Mouse (Mus musculus) right cerebral cortex, postnatal 25 days (tissue): Measurements from ENCODE around the gene Prmt8.

ENCODE experiments used
- DNase-seq: peaks from one replicate; pipeline ENCODE4 v3.0.0; 2022

Prmt8 gene

DNA sequence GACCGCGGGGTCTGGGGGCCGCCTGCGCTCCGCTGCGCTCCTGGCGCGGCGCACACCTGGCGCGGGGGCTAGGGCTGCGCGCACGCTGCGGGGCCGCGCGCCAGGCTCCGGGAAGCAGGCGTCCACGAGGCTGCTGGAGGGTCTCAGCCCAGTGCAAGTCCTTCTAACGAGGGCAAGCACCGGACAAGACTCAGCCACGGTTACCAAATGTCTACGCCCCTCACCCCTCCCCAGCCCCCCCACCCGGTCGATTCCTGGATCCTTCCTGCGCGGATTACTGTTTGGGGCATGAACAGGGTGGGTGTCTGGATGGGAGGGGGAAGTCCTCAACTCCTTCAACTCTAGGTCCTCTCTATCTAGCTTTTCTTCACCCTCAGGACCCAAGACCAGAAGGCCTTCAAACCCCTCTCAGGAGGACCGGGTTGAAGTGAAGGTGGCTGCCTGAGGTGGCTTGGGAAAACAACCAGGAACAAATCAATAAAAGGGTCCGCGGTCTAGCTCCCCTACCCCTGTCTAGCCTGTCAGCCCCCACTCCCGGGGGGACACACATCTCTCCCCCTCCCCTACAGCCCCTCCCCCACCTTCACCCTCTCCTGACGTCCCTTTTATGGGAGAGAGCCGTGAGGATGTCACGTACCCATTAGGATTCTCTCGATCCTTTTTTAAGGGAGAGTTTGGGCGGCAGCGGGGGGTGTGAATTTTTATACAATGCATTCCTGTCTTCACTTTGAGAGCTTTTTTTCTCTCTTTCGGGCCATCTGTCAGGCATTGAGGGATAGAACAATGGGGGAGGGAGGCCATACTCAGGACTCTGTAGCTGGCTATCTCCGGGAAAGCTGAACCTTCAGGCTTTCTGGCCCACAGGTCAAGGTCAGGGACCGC is at the start of gene Prmt8:
Gene Prmt8 (minus strand): TSS at position 198 of the 882 bp plus-strand sequence.
- peak; percentile 64 for DNase-seq

- no peak for DNase-seq
These were observed 33.9 kb upstream of the Prmt8 start for GRCm38 (mm10) chr6:127803046-127803729.

GRCm38 (mm10) chr6:127802211-127802610 is 32.9 kb upstream of the Prmt8 start:
- DNase-seq, result no peak

- no peak for DNase-seq
These were observed 20.8 kb upstream of the Prmt8 start for GRCm38 (mm10) chr6:127790023-127790422.

DNA sequence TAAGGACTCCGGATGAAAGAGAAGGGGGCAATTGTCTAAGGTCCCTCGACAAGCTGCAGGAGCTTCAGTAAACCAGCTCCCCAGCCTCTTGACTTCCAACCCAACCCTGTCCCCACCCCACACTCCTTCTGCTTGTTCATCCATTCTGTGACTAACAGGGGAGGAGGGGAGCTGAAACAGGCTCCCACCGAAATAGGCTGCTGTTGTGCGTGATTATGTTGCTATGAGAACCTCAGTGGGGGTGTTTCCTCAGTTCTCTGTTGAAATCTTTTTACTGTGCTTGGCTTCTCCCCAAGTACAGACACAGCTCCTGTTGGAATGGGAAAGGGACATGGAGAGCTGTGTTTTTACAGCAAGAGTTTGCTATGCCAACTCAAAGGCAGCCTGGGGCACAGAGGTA is 1.5 kb upstream of the Prmt8 start:
- peak; percentile 54 for DNase-seq

DNA sequence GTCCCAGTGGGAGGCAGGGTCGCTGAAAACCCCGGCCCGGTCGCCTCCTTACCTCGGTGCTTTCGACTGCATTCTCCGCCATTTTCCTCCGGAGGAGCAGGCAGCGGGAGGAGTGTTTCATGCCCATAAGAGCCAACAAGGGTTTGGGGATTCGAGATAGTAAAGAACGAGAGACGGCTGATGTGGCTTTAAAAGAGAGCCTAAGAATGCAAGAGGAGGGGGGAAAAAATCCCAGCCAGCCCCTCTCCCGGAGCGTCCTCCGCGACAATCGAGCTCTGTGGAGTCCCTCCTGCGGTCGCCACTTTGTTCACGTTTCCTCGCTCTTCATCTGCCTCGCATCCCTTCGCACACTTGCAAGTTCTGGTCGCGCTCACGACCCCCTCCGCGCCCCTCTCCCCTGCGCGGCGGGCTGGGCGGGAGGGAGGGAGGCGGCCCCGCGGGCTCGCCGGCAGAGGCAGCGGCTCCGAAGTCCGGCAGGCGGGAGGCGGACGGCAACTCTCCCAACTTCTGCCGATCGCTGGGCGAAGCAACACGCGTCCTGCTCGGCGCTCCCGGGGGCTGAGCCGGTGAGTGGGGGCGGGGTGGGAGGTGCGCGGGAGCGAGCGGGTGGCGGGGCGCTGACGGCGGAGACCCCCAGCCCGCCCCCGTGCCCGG is 524 bp downstream of the Prmt8 start:
- DNase-seq, result peak; percentile 68

DNA sequence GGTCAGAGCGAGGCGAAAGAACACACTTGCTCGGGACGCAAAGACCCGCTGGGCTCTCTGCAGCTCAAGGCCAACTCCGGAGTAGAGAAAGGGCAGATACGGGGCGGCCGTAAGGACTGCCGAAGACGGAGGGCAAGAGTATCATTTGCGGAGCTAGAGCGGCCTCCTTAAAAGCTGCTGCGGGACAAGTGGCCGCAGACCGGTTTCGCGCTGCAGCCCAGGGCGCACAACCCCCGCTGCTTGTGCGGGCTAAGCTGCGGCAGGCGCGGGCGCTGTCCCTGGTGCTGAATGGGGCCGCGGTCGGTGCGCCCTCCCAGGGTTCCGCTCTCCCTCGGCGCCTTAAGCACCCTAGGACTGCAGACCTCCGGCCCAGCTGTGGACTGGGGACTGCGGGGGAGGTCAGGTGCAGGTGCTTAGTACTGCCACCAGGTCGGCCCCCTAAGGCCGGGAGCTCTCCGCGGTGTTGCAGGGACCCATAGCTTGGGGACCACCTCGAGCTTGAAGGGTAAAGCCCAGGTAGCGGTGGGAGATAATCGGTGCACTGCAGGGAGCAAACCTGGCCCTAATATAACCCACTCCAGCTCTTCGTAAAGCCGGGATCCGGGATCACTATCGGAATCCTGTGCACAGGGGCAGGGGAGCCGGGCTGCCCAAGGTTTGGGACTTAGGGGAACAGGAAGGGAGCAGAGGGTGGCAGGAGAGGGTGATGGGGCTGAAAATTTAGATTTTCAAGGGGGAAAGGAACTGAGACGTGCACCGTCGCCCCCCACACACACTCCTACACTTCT is 1.4 kb downstream of the Prmt8 start:
- peak; percentile 50 for DNase-seq

- peak; percentile 67 for DNase-seq
These were observed 2.0 kb downstream of the Prmt8 start for GRCm38 (mm10) chr6:127767201-127767705.

DNA sequence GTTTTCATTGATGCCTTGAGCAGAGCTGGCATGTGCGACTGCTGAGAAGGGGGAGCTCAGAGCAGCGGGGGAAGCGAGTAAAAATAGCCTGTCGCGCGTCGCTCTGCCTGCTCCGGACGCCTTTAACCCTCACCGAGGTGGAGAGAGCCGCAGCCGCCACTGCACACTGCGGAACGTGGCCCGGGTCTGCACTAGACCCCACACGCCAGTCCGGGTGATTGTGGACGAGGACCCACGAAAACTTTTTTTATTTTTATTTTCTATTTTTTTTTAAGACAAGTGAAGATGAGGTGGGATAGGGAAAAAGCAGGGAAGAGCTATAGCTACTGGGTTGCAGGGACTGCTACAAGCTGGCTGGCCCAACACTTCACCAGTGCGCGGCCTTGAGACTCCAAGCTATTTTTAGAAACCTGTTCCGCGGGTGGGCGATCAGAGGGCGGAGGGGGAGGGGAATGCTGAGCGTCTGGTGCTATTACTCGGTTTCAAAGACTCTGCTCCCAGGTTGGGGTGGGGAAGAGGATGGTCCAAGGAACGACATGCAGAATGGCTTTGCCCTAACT is 2.6 kb downstream of the Prmt8 start:
- peak; percentile 44 for DNase-seq

DNA sequence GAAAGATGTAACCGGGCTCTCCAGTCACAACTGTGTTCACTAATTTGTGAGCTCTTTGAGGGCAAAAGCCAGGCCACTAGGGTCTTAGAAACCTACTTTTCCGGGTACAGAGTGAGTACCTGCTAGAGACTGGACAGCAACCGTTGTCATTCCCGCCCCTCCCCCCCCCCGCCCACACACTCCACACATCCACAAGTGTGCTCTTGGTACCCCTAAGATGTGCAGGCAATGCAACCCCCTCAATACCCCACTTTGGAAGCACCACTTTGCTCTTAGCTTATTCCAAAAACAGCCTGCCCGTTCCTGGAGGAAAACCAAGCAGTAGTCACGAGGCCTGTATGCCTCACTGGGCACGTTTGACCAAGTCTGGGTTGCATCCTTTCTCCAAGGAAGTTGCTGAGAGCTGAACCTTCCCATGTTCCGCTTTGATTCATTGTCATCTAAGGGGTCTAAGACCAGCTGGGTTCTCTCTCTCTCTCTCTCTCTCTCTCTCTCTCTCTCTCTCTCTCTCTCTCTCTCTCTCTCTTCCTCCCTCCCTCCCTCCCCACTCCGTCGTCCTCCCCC is 3.1 kb downstream of the Prmt8 start:
- peak; percentile 67 for DNase-seq

DNA sequence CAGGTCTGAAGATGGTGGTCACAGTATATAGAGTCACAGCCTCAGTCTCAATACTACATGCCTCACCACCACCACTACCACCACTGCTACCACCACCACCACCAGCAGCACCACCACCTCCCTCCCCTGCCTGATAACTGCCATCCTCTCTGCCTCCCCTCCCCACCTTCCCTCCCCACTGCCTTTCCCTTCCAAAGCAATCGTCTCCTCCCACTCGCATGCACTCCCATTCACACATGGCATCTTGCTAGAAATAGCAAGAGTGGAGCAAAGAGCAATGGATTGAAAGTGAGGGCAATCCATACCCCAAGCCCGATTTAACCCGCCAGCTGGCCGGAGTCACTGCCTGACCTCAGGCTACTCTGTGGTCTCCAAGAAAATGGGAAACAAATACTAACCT is 3.7 kb downstream of the Prmt8 start:
- DNase-seq, result no peak

DNA sequence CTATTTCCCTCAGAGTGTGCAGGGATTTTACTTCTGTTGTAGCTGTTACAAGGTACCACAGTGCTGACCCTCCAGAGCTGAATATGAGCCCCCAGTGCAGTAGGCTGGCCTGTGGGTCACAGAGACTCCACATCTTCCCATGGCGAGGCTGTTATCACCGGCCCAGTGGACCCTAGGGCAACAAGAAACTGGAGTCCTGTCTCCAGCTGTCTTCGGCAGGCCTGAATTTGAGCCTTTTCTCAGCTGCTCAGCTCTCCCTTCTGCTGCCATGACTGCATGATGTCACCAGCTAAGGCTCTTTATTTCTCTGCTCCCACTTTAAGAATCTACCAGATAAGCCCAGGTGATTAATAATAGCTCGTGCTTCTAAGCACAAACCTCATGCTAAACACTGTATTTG is 11.0 kb downstream of the Prmt8 start:
- DNase-seq, result no peak

DNA sequence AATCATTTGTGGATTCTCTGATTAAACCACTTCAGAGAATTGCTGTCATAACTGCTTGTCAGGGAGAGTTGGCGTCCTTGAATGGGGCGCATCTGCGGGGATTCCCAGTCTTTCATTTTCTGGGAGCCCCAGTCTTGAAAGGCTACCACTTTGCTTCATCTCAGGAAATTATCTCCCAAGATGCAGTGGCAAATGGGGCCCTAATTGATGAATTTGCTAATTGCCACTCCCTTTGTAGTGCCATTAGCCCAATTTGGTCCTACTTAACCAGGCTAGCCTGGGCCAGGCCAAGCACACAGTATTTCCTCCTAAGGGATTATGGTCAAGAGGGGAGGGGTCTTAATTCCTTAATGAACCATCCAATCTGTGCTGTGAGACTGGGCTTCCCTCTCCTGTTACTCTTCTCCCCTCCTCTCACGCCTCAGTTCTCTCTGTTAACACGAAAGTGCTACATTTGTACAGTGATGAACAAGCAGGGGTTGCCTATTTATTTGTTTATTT is 11.6 kb downstream of the Prmt8 start:
- DNase-seq, result no peak

- DNase-seq, result no peak
These were observed 12.4 kb downstream of the Prmt8 start for GRCm38 (mm10) chr6:127756856-127757255.

GRCm38 (mm10) chr6:127753228-127753627 is 16.0 kb downstream of the Prmt8 start:
- DNase-seq, result no peak

GRCm38 (mm10) chr6:127752681-127753080 is 16.6 kb downstream of the Prmt8 start:
- DNase-seq, result no peak

- no peak for DNase-seq
These were observed 17.8 kb downstream of the Prmt8 start for GRCm38 (mm10) chr6:127751499-127751898.

DNA sequence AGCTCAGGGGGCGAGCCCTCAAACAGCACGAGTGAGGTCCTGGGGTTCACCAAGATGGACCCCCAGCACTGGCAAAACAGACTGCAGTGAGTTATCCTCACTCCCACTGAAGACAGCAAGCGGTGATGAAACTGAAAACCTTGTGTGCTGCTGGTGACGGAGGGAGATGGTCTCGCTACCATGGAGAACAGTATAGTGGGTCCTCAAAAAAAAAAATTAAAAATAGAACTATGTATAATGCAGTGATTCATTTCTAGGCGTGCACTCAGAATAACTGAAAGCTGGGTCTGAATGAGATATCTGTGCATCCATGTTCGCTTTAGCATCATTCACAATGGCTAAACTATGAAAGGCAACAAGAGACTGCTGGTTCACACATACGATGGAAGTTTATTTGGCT is 20.5 kb downstream of the Prmt8 start:
- no peak for DNase-seq

- DNase-seq, result no peak
These were observed 27.0 kb downstream of the Prmt8 start for GRCm38 (mm10) chr6:127742290-127742689.

DNA sequence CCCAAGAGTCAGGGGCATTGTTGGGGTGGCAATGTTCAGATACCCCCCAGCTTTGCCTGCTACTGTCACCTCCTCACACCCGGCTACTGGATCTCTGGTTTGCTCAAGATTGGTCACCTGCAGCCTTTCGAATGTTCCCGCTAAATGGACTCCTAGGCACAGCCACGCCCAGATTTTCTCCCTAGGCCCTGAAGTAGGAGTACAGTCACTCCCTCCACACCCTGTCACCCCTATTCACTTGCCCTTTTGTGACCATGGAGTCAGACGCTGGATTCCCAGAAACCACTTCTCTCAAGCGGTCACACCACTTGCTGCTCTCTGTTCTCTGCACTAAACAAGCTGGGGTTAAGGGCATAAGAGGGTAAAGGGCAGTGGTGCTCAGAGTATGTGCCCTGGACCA is 28.1 kb downstream of the Prmt8 start:
- DNase-seq, result no peak

DNA sequence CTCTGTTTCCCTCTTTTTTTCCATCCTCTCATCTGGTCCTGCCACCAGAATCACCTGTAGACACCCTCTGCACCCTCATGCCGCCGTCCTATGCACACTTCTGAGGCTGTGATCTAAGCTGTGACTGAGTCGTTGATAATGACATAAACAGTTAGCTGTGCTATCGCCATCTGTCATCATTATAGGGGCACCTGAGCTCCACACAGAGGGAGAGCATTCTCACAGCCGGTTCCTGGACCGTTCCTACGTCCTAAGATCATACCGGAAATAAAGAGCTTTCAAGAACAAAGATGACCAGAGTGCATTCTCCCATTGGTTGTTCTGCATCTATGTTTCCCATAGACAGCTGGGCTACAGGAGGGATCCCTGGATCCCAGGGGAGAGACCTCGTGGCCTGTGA is 28.6 kb downstream of the Prmt8 start:
- no peak for DNase-seq

GRCm38 (mm10) chr6:127739921-127740320 is 29.4 kb downstream of the Prmt8 start:
- DNase-seq, result no peak
